Mouse (Mus musculus) heart, postnatal 0 days (tissue): ENCODE measurements around the gene Ctsw. TPM values are rescaled to one million over a fixed set of nuclear protein-coding genes. Genes with fewer than 3 reads are reported as not detected.

Source experiments
- ATAC-seq: fragments of 200-750 bp; cut with Nextera tagmentation; 2 replicates; pipeline ENCODE4 v1.8.0; 2017; ENCODE audit warnings: low read depth, moderate number of reproducible peaks, moderate library complexity; ENCODE audit not compliant: insufficient read depth
- DNase-seq: peaks from one replicate; pipeline ENCODE4 v3.0.0-alpha.2; 2016; ENCODE audit warnings: low spot score
- H3K27ac ChIP-seq: fragments of 300-500 bp; sonication (generic); 2 replicates; pipeline ENCODE4 v1.5.1; 2014; ENCODE audit warnings: low read depth, mild to moderate bottlenecking
- H3K27me3 ChIP-seq: fragments of 300-500 bp; sonication (generic); 2 replicates; pipeline ENCODE4 v1.6.1; 2014; ENCODE audit warnings: low read length, mixed read lengths; ENCODE audit not compliant: control insufficient read depth, insufficient read depth
- H3K36me3 ChIP-seq: fragments of 300-500 bp; sonication (generic); replicated peaks from 2 replicates; pipeline ENCODE4 v1.6.1; 2014; ENCODE audit warnings: low read length, mixed read lengths; ENCODE audit not compliant: control insufficient read depth, insufficient read depth
- H3K4me1 ChIP-seq: fragments of 300-500 bp; sonication (generic); 2 replicates; pipeline ENCODE4 v1.6.1; 2014; ENCODE audit warnings: antibody characterized with exemption; ENCODE audit not compliant: control insufficient read depth, insufficient read depth
- H3K4me2 ChIP-seq: fragments of 300-500 bp; sonication (generic); 2 replicates; pipeline ENCODE4 v1.6.1; 2014; ENCODE audit warnings: low read depth, mild to moderate bottlenecking, low read length, moderate library complexity
- H3K4me3 ChIP-seq: fragments of 300-500 bp; sonication (generic); 2 replicates; pipeline ENCODE4 v1.5.1; 2014; ENCODE audit warnings: low read depth, low read length
- H3K9ac ChIP-seq: fragments of 300-500 bp; sonication (generic); replicated peaks from 2 replicates; pipeline ENCODE4 v1.6.1; 2014; ENCODE audit warnings: low read depth, low read length, mixed read lengths
- H3K9me3 ChIP-seq: fragments of 300-500 bp; sonication (generic); replicated peaks from 2 replicates; pipeline ENCODE4 v1.6.1; 2016; ENCODE audit warnings: low read length; ENCODE audit not compliant: control insufficient read depth
- CTCF ChIP-seq: IDR thresholded peaks from 2 replicates; pipeline ENCODE4 v1.5.1; 2016; ENCODE audit warnings: antibody characterized with exemption, control low read depth, low read depth
- EP300 ChIP-seq: IDR thresholded peaks from 2 replicates; pipeline ENCODE4 v1.6.1; 2016; ENCODE audit warnings: antibody characterized with exemption, low read depth
- WGBS: fragments of 180-500 bp; shearing (Covaris S2); extraction: QIAGEN DNeasy Blood & Tissue Kit; methylation state at CpG from one replicate; pipeline ENCODE4 v1.1.7; 2014; 5-methylcytosine and 5-hydroxymethylcytosine counted together
- polyA plus RNA-seq: library from polyadenylated mRNA; unstranded; fragments of >200 nt; fragmentation: Nextera tagmentation; extraction: Ambion mirVana; gene quantifications from 2 replicates; pipeline ENCODE4 v1.2.1, GENCODE M21; 2015
- total RNA-seq: library from RNA; depleted of rRNA; stranded (reverse); fragments of >200 nt; gene quantifications from 2 replicates; pipeline ENCODE4 v1.2.3, GENCODE M21; 2014; ENCODE audit warnings: low replicate concordance

Ctsw gene
- total and polyA plus RNA-seq, 2 experiments from 2014 or later = 0.42 TPM; not detected in 1

DNA sequence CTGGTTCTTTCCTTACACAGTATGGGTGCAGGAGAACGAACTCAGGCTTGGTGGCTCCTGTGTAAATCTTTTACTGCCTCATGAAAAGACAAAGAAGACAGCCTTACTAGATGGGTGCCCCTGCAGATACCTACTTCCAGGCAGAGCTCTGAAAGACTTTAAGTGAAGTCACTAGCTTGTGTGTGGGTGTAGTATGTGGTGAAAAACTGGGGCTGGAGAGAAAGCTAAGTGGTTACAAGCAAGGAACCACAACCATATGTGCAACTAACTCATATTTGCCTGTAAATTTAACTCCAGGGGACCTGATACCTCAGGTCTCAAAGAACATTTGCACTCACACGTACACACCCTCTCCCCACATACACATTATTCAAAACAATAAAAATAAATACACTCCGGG lies 8.4 kb downstream of the Ctsw start:
- DNase-seq (no peak), ATAC-seq (no peak)
- Histone ChIP-seq H3K27ac (peak overlapping the region; percentile 79), H3K36me3 (peaks cover 19% of the 10 kb centered on the region), H3K27me3 (no peaks in the 10 kb centered on the region), H3K9ac (peak overlapping the region; percentile 73), H3K9me3 (no peaks in the 10 kb centered on the region), H3K4me2 (peak overlapping the region; percentile 94), H3K4me3 (peak overlapping the region; percentile 79), H3K4me1 (peaks cover 31% of the 10 kb centered on the region)
- 24% methylated on average over 3 of the region's 3 CpGs for WGBS
- no peak for TF ChIP-seq CTCF
- TF ChIP-seq EP300 = no peak

DNA sequence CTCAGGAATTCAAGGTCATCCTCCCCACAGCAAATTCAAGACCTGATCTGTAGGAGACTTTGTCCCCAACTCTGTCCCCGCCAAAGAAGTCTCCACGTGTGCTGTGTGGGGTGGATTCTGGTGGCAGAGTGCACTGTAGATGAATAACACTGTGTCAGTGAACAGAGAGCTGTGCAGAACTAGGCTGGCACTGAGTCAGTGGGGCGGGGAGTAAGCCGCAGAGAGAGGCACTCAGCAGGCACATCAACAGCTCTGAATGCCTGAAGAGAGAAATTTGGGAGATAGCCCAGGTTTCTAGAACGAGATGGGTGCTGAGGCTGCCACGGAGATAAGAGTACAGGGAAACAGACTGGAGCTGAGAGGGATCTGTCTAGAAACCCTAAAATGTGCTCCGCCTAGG lies 9.3 kb downstream of the Ctsw start:
- H3K9me3 ChIP-seq = no peaks in the 10 kb centered on the region
- no peak overlapping the region for H3K9ac ChIP-seq
- ATAC-seq (no peak), DNase-seq (no peak)
- 48% methylated on average over 7 of the region's 7 CpGs for WGBS
- no peak overlapping the region for H3K4me2 ChIP-seq
- no peaks in the 10 kb centered on the region for H3K27me3 ChIP-seq
- TF ChIP-seq CTCF (no peak), EP300 (no peak)
- H3K27ac ChIP-seq = no peak overlapping the region
- no peak overlapping the region for H3K4me3 ChIP-seq
- peaks cover 23% of the 10 kb centered on the region for H3K36me3 ChIP-seq
- H3K4me1 ChIP-seq = peaks cover 31% of the 10 kb centered on the region

DNA sequence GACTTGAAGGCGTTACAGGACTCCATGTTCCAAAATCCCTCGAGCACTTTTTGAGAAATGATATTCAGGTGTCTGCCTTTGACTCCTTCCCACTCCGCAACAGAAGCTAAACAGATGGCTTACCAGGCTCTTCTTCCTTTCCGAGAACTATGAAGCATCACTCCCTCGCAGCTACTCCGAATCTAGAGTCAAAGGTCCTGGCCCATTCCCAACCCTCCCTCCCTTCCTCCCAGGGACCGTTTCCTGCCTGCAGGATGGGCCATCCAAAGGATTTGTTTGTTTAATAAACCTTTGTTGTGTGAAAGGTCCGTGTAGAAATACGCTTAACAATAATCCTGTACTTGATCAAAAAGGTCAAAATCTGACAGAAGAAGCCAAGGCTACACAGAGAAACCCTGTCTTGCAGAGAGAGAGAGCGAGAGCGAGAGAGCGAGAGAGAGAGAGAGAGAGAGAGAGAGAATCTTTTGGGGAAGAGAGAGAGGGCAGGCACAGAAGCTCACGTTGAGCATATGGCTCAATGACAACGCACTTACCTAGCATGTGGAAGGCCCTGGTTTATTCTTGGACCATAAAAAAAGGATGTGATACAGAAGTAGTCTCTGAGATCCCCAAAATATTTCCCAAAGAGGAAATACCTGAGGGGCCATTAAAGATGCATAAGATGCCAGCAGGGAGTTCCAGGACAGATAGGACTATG lies 10.4 kb downstream of the Ctsw start, which contains the start of gene Ccdc85b:
Gene Ccdc85b (minus strand): TSS at position 149 of the 697 bp plus-strand sequence.
- peak within 1 kb of the TSS; percentile 89 for H3K9ac ChIP-seq
- 14% methylated on average over 14 of the region's 14 CpGs for WGBS
- ATAC-seq (peak; percentile 18), DNase-seq (no peak)
- TF ChIP-seq EP300 (peak; percentile 39; the same call in 1 of the 2 replicates), CTCF (no peak)
- peaks cover 22% of the 10 kb centered on the region for H3K36me3 ChIP-seq
- H3K27ac ChIP-seq = peak within 1 kb of the TSS; percentile 98
- peak within 1 kb of the TSS; percentile 75 for H3K4me3 ChIP-seq
- H3K27me3 ChIP-seq = no peaks in the 10 kb centered on the region
- H3K9me3 ChIP-seq = no peaks in the 10 kb centered on the region
- H3K4me1 ChIP-seq = peaks cover 31% of the 10 kb centered on the region
- peak within 1 kb of the TSS; percentile 99 for H3K4me2 ChIP-seq

DNA sequence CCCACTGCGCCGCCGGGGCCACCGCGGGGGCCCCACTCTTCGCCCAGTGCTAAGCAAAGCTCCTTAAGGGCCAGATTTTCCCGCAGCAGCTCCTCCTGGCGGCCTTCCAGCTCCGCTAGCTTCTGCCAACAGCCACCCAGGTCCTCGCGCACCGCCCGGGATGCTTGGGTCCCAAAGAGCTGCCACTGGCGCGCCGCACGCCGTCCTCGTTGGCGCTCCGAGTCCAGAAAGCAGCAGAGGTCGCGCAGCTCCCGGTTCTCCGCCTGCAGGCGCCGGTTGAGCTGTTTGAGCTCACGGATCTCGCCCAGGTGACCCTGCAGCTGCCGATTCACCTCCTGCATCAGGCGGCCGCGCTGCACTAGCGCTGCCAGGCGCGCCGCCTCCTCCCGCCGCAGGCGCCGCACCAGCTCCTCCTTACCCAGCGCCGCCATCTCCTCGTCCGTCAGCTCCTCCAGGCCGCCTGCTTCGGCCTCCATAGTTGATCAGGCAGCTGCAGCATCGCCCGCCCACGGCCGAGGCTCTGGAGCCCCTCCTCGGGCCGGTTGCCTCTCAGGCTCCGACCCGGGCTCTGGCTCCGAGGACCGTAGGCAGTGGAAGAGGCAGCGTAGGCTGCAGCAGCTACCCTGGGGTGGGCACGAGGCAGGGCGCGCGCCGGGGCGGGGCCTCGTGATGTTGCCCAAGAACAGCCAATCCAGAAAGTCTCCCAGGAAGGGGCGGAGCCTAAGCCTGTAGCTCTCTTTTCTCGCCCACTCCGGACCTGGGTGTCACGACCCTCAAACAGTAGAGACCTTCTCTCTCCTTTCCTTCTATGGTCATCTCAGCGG lies 11.2 kb downstream of the Ctsw start:
- no peaks in the 10 kb centered on the region for H3K27me3 ChIP-seq
- ATAC-seq = peak; percentile 86
- peak overlapping the region; percentile 75 for H3K4me3 ChIP-seq
- no peak for TF ChIP-seq EP300
- peak; percentile 2; the same call in 1 of the 2 replicates for TF ChIP-seq CTCF
- peak overlapping the region; percentile 99 for H3K4me2 ChIP-seq
- DNase-seq = peak; percentile 98
- H3K27ac ChIP-seq = peak overlapping the region; percentile 98
- H3K9ac ChIP-seq = peak overlapping the region; percentile 89
- H3K4me1 ChIP-seq = peaks cover 31% of the 10 kb centered on the region
- peaks cover 15% of the 10 kb centered on the region for H3K36me3 ChIP-seq
- WGBS = under 1% methylated on average over 68 of the region's 70 CpGs
- no peaks in the 10 kb centered on the region for H3K9me3 ChIP-seq

DNA sequence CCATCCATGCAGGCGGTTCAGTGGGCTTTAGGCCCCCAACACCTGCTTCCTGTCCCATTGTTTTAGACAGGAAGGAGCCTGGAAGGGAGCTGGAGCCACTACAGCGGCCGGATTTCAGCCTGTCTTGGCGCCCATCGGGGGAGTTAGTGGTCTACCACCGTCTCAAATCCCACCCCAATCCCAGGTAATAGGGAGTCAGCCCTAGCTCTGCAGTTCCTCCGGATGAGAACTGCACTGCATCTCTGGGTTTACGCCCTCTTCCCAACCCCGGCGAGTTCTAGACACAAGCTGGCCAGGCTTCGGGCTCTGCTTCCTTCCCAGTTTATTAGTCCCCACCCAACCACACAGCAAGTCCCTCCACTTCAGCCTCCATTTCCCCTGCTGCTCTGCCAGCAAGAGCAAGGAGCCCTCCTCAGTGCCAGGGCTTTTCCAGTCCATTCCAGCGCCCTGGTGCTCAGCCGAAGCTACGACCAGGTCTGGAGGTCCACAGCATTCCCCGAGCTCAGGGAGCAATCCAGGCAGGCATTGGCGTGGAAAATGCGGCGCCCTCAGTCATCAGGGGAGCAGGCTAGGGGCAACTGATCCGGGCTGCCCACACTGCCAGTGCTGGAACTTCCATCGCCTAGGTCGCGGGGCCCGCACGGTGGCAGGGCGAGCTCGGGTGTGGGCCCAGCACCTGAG lies 11.9 kb downstream of the Ctsw start:
- Histone ChIP-seq H3K27ac (peak overlapping the region; percentile 98), H3K9ac (peak overlapping the region; percentile 89), H3K4me2 (peak overlapping the region; percentile 99), H3K36me3 (peaks cover 12% of the 10 kb centered on the region), H3K4me1 (peaks cover 30% of the 10 kb centered on the region), H3K27me3 (no peaks in the 10 kb centered on the region), H3K9me3 (no peaks in the 10 kb centered on the region), H3K4me3 (peak overlapping the region; percentile 75)
- WGBS = 2% methylated on average over 26 of the region's 26 CpGs
- TF ChIP-seq CTCF (no peak), EP300 (peak; percentile 68; the same call in 1 of the 2 replicates)
- ATAC-seq (peak; percentile 7), DNase-seq (no peak)
